Mouse (Mus musculus) hindbrain, embryonic 12.5 days (tissue): ENCODE measurements around the gene Gsk3a. TPM values are rescaled to one million over a fixed set of nuclear protein-coding genes. Genes with fewer than 3 reads are reported as not detected.

Source experiments
- ATAC-seq: fragments of 200-750 bp; cut with Nextera tagmentation; 2 replicates; pipeline ENCODE4 v1.8.0; 2017; ENCODE audit warnings: moderate TSS enrichment; ENCODE audit not compliant: low FRiP score
- H3K27ac ChIP-seq: fragments of 300-500 bp; sonication (generic); 2 replicates; pipeline ENCODE4 v1.5.1; 2016; ENCODE audit warnings: mild to moderate bottlenecking
- H3K27me3 ChIP-seq: fragments of 300-500 bp; sonication (generic); 2 replicates; pipeline ENCODE4 v1.6.1; 2016; ENCODE audit warnings: mild to moderate bottlenecking
- H3K36me3 ChIP-seq: fragments of 300-500 bp; sonication (generic); 2 replicates; pipeline ENCODE4 v1.6.1; 2016; ENCODE audit warnings: mild to moderate bottlenecking
- H3K4me1 ChIP-seq: fragments of 300-500 bp; sonication (generic); 2 replicates; pipeline ENCODE4 v1.6.1; 2016
- H3K4me2 ChIP-seq: fragments of 300-500 bp; sonication (generic); replicated peaks from 2 replicates; pipeline ENCODE4 v1.6.1; 2016; ENCODE audit warnings: mild to moderate bottlenecking
- H3K4me3 ChIP-seq: fragments of 300-500 bp; sonication (generic); 2 replicates; pipeline ENCODE4 v1.5.1; 2016; ENCODE audit warnings: mild to moderate bottlenecking
- H3K9ac ChIP-seq: fragments of 300-500 bp; sonication (generic); 2 replicates; pipeline ENCODE4 v1.6.1; 2016; ENCODE audit warnings: mild to moderate bottlenecking, moderate library complexity
- H3K9me3 ChIP-seq: fragments of 300-500 bp; sonication (generic); replicated peaks from 2 replicates; pipeline ENCODE4 v1.6.1; 2016; ENCODE audit warnings: mild to moderate bottlenecking
- WGBS: fragments of 180-500 bp; shearing (Covaris S2); methylation state at CpG from one replicate; pipeline ENCODE4 v1.1.7; 2016; 5-methylcytosine and 5-hydroxymethylcytosine counted together
- polyA plus RNA-seq: library from polyadenylated mRNA; unstranded; fragments of >200 nt; fragmentation: Nextera tagmentation; extraction: Ambion mirVana; gene quantifications from 2 replicates; pipeline ENCODE4 v1.2.1, GENCODE M21; 2016

The Gsk3a gene
- polyA plus RNA-seq, 1 experiment from 2014 or later = 19.6 TPM

GRCm38 (mm10) chr7:25206094-25206830 lies 31.4 kb downstream of the Gsk3a start:
- no peaks in the 10 kb centered on the region for H3K9me3 ChIP-seq
- H3K4me2 ChIP-seq = no peak overlapping the region
- no peaks in the 10 kb centered on the region for H3K4me1 ChIP-seq
- WGBS = 92% methylated on average over 16 of the region's 16 CpGs
- no peak overlapping the region for H3K9ac ChIP-seq
- ATAC-seq = no peak
- no peak overlapping the region for H3K27ac ChIP-seq
- peaks cover 62% of the 10 kb centered on the region for H3K36me3 ChIP-seq
- no peak overlapping the region for H3K4me3 ChIP-seq
- no peaks in the 10 kb centered on the region for H3K27me3 ChIP-seq

DNA sequence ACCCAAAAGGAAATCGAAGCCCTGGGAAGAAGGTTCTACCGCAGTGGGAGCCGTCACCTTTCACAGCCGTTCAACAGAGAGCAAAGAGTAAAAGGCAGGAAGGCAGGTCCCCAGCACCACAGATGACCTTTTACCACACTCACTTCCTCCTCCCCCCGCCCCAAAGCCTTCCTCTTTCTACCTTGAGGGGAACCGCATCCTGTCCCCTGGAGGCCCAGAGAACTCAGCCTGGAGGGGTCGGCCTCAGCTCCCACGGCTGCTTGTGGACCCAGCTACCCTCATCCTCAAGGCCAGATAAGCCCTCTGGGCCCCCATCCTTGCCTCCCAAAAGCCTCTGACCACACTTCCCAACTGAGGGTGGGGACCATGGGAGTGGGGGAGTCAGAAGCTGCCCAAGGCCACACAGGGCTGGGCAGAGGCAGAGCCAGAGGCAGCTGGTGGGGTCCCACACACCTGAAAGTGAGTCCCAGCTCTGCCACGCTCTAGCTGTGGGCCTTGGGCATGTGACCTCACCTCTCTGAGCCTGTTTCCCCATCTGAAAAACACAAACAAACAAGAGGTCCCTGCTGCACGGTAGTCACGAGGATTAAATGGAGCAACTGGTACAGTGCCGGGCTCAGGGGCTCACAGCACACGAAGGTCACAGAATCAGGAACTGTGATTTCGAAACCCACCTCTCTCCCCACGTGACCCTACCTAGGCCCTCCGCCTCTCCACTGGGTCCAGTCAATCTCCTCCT lies 32.1 kb downstream of the Gsk3a start:
- ATAC-seq = no peak
- no peak overlapping the region for H3K4me3 ChIP-seq
- 85% methylated on average over 16 of the region's 16 CpGs for WGBS

GRCm38 (mm10) chr7:25203624-25204023 lies 34.0 kb downstream of the Gsk3a start:
- Histone ChIP-seq H3K4me2 (no peak overlapping the region), H3K9me3 (no peaks in the 10 kb centered on the region), H3K9ac (no peak overlapping the region), H3K36me3 (peaks cover 38% of the 10 kb centered on the region), H3K4me3 (no peak overlapping the region), H3K27me3 (no peaks in the 10 kb centered on the region), H3K27ac (no peak overlapping the region), H3K4me1 (no peaks in the 10 kb centered on the region)
- 92% methylated on average over 20 of the region's 20 CpGs for WGBS
- no peak for ATAC-seq

More for the DNA sequence above, 32.1 kb downstream of the Gsk3a start:
- Histone ChIP-seq H3K9ac (no peak overlapping the region), H3K4me1 (no peaks in the 10 kb centered on the region), H3K4me2 (no peak overlapping the region), H3K27ac (no peak overlapping the region), H3K36me3 (peaks cover 55% of the 10 kb centered on the region), H3K9me3 (no peaks in the 10 kb centered on the region), H3K27me3 (no peaks in the 10 kb centered on the region)

GRCm38 (mm10) chr7:25197384-25198018 lies 40.1 kb downstream of the Gsk3a start:
- Histone ChIP-seq H3K27me3 (no peaks in the 10 kb centered on the region), H3K4me1 (no peaks in the 10 kb centered on the region), H3K36me3 (peaks cover 7% of the 10 kb centered on the region), H3K9ac (no peak overlapping the region), H3K4me3 (no peak overlapping the region), H3K4me2 (no peak overlapping the region), H3K27ac (no peak overlapping the region), H3K9me3 (no peaks in the 10 kb centered on the region)
- no peak for ATAC-seq
- 70% methylated on average over 10 of the region's 10 CpGs for WGBS

DNA sequence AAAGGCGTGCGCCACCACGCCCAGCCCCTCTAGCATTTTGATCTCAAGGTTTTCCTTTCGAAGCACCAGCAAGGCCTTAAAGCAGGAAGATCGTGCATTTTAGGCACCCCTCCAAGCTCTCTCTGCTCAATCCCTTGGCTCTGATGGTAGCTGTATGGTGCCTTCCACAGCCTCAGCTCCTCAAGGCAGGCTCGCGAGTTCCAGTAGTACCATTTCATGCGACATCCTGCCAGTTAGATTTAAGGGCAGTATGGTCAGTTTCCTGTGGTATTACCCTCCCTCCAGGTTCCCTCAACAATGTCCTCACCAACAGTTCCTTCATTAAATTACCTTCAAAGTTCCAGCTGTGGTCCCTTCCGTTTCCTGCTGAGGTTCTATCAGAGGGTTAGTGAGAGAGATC lies 41.5 kb downstream of the Gsk3a start:
- Histone ChIP-seq H3K27me3 (no peaks in the 10 kb centered on the region), H3K9ac (no peak overlapping the region), H3K27ac (no peak overlapping the region), H3K4me3 (no peak overlapping the region), H3K4me2 (no peak overlapping the region), H3K4me1 (no peaks in the 10 kb centered on the region), H3K36me3 (no peaks in the 10 kb centered on the region), H3K9me3 (no peaks in the 10 kb centered on the region)
- WGBS = 88% methylated on average over 9 of the region's 9 CpGs
- no peak for ATAC-seq

GRCm38 (mm10) chr7:25195148-25195547 lies 42.5 kb downstream of the Gsk3a start:
- H3K36me3 ChIP-seq = no peaks in the 10 kb centered on the region
- no peaks in the 10 kb centered on the region for H3K27me3 ChIP-seq
- H3K27ac ChIP-seq = no peak overlapping the region
- no peak for ATAC-seq
- H3K9me3 ChIP-seq = no peaks in the 10 kb centered on the region
- 79% methylated on average over 3 of the region's 3 CpGs for WGBS
- H3K4me2 ChIP-seq = no peak overlapping the region
- H3K4me3 ChIP-seq = no peak overlapping the region
- H3K4me1 ChIP-seq = no peaks in the 10 kb centered on the region
- no peak overlapping the region for H3K9ac ChIP-seq

DNA sequence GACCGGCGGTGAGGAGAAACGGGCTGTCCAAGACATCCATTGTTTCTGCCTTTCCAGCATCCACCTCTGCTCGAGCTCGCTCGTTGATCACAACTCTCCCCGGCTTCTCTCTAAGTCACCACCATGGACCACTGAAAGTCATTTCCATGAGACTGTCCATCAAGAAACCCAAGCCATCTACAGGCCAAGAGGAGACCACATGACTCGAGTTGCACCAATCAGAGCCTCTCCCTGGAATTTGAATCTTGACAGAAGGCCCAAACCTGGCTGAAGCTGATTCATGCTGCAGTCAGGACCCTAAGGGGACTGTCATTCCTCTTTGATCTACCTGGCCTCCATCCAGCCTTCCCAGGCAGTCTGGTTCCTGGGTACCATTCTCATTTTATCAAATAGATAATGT lies 45.5 kb downstream of the Gsk3a start:
- 77% methylated on average over 8 of the region's 8 CpGs for WGBS
- ATAC-seq = no peak
- H3K4me1 ChIP-seq = no peaks in the 10 kb centered on the region

DNA sequence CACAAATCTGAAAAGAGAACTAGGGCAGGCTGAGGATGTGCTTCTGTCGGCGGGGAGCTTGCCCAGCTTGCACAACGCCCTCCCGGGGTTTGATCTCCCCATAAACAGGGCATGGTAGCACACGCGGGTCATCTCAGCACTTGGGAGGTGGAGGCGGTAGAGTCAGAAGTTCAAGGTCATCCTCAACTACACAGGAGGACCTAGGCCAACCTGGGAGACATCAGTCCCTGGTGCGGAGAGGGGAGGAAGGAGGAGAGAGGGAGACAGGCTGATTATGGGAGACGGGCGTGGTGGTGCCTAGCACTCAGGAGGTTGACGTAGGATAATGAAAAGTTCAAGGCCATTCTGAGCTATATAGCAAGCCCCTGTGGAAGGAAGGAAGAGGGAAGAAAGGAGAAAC lies 46.8 kb downstream of the Gsk3a start:
- 84% methylated on average over 11 of the region's 11 CpGs for WGBS
- Histone ChIP-seq H3K4me2 (no peak overlapping the region), H3K27ac (no peak overlapping the region), H3K9me3 (no peaks in the 10 kb centered on the region), H3K4me1 (no peaks in the 10 kb centered on the region), H3K27me3 (peaks cover 2% of the 10 kb centered on the region; the same call in 1 of the 2 replicates), H3K9ac (no peak overlapping the region), H3K36me3 (no peaks in the 10 kb centered on the region), H3K4me3 (no peak overlapping the region)
- ATAC-seq = no peak

More for the DNA sequence above, 45.5 kb downstream of the Gsk3a start:
- H3K36me3 ChIP-seq = no peaks in the 10 kb centered on the region
- no peak overlapping the region for H3K4me3 ChIP-seq
- 0 out of 2 replicates have a peak, but pooled peaks cover 2% of the 10 kb centered on the region for H3K27me3 ChIP-seq
- no peak overlapping the region for H3K4me2 ChIP-seq
- H3K9me3 ChIP-seq = no peaks in the 10 kb centered on the region
- no peak overlapping the region for H3K9ac ChIP-seq
- no peak overlapping the region for H3K27ac ChIP-seq

DNA sequence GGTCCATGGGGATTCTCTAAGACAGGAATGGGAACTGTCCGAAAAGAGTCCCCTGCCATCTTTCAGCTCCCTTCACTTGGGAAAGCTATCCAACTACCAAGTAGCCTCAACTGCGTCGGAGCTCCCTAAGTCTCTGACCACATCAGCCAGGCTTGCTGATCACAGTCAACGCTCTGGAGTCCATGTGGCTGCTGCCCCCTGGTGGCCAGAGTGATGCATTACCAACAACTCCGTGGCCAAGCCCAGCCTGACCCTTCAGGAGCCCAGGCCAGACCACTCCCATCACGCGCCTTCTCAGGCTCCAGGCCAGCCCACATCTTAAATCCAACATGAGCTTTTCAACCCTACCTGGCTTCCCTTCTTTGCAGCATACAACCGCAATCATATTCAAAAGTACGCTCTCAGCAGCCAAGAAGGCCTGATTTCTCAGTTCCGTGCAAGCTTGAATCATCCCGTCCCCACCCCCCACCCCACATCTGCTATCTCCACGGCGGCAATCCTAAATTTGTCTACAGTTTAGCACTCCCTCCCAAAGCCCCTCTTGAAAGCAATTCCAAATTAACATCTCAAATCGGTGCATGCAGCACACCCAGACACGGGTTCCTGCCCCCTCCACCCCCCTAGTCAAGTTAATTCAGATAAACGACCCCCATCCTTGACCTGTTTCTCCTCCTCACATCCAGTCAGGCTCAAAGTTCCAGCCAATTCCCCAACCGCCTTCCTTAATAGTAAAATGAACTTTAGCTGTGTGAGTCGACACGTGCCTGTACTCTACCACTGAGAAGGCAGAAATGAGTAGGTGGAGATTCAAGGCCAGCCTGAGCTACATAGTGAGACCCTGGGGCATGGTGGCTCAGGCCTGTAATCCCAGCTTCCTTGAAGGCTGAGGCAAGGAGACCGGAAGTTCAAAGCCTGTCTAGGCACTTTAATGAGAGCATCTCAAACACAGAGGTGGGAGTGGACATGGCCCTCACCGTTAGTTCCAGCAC lies 49.7 kb downstream of the Gsk3a start:
- peak; percentile 84 for ATAC-seq
- WGBS = 30% methylated on average over 21 of the region's 21 CpGs

GRCm38 (mm10) chr7:25184091-25184490 lies 53.6 kb downstream of the Gsk3a start:
- peaks cover 58% of the 10 kb centered on the region for H3K27me3 ChIP-seq
- 83% methylated on average over 6 of the region's 6 CpGs for WGBS

More for the DNA sequence above, 49.7 kb downstream of the Gsk3a start:
- Histone ChIP-seq H3K27me3 (peaks cover 27% of the 10 kb centered on the region), H3K27ac (no peak overlapping the region), H3K4me2 (no peak overlapping the region), H3K9me3 (no peaks in the 10 kb centered on the region), H3K36me3 (no peaks in the 10 kb centered on the region), H3K9ac (no peak overlapping the region), H3K4me1 (no peaks in the 10 kb centered on the region), H3K4me3 (no peak overlapping the region)

GRCm38 (mm10) chr7:25181814-25182213 lies 55.8 kb downstream of the Gsk3a start:
- peak overlapping the region; percentile 14 for H3K4me3 ChIP-seq
- 7% methylated on average over 21 of the region's 21 CpGs for WGBS

More at GRCm38 (mm10) chr7:25184091-25184490, 53.6 kb downstream of the Gsk3a start:
- H3K27ac ChIP-seq = no peak overlapping the region
- no peak overlapping the region for H3K4me2 ChIP-seq
- no peak overlapping the region for H3K4me3 ChIP-seq
- peaks cover 18% of the 10 kb centered on the region for H3K4me1 ChIP-seq
- H3K36me3 ChIP-seq = no peaks in the 10 kb centered on the region
- H3K9me3 ChIP-seq = no peaks in the 10 kb centered on the region
- H3K9ac ChIP-seq = no peak overlapping the region
- no peak for ATAC-seq

More at GRCm38 (mm10) chr7:25181814-25182213, 55.8 kb downstream of the Gsk3a start:
- 0 out of 2 replicates have a peak overlapping the region, but pooled peaks have one; percentile 5 for H3K9ac ChIP-seq
- H3K4me1 ChIP-seq = peaks cover 28% of the 10 kb centered on the region
- H3K9me3 ChIP-seq = no peaks in the 10 kb centered on the region
- H3K27me3 ChIP-seq = peaks cover 68% of the 10 kb centered on the region
- ATAC-seq = no peak
- H3K36me3 ChIP-seq = no peaks in the 10 kb centered on the region
- H3K27ac ChIP-seq = no peak overlapping the region
- peak overlapping the region; percentile 70 for H3K4me2 ChIP-seq
